Mouse (Mus musculus) testis, adult 2 months (tissue): ENCODE measurements around the gene 4930558K02Rik. TPM values are rescaled to one million over a fixed set of nuclear protein-coding genes. Genes with fewer than 3 reads are reported as not detected.

Experiments
- H3K27ac ChIP-seq: fragments of 200-500 bp; 2 replicates; pipeline ENCODE4 v1.5.1; 2012; ENCODE audit warnings: low read depth, low read length; ENCODE audit not compliant: control insufficient read depth, insufficient read depth
- H3K27me3 ChIP-seq: fragments of 200-500 bp; 2 replicates; pipeline ENCODE4 v1.6.1; 2012; ENCODE audit warnings: mild to moderate bottlenecking, low read length, moderate library complexity; ENCODE audit not compliant: control insufficient read depth, insufficient read depth
- H3K36me3 ChIP-seq: fragments of 200-500 bp; 2 replicates; pipeline ENCODE4 v1.6.1; 2012; ENCODE audit warnings: mild to moderate bottlenecking, low read length; ENCODE audit not compliant: control insufficient read depth, insufficient read depth
- H3K4me1 ChIP-seq: fragments of 200-500 bp; 2 replicates; pipeline ENCODE4 v1.6.1; 2012; ENCODE audit warnings: low read length; ENCODE audit not compliant: control insufficient read depth, insufficient read depth
- H3K4me3 ChIP-seq: fragments of 200-500 bp; 2 replicates; pipeline ENCODE4 v1.5.1; 2012; ENCODE audit warnings: low read depth, mild to moderate bottlenecking, low read length, moderate library complexity, mixed read lengths; ENCODE audit not compliant: control insufficient read depth
- CTCF ChIP-seq: fragments of 200-500 bp; IDR thresholded peaks from 2 replicates; pipeline ENCODE4 v1.5.1; 2012; ENCODE audit warnings: low read depth, mild to moderate bottlenecking, inconsistent platforms, low read length, moderate library complexity; ENCODE audit not compliant: control insufficient read depth, insufficient read depth, insufficient replicate concordance
- POLR2A ChIP-seq: fragments of 200-500 bp; IDR thresholded peaks from 2 replicates; pipeline ENCODE4 v1.6.1; 2012; ENCODE audit warnings: low read depth, mild to moderate bottlenecking, inconsistent platforms, low read length, moderate library complexity; ENCODE audit not compliant: control insufficient read depth
- polyA plus RNA-seq: library from polyadenylated mRNA; depleted of rRNA; stranded (reverse); fragments of >200 nt; gene quantifications from 2 replicates; pipeline ENCODE4 v1.2.3, GENCODE M21; 2012

Gene 4930558K02Rik
- polyA plus RNA-seq, 1 experiment, result 18.1 TPM

GRCm38 (mm10) chr1:161932286-161932685 lies 47.1 kb downstream of the 4930558K02Rik start:
- H3K4me1 ChIP-seq, result no peaks in the 10 kb centered on the region
- H3K27me3 ChIP-seq, result no peaks in the 10 kb centered on the region
- H3K36me3 ChIP-seq, result no peaks in the 10 kb centered on the region
- no peak overlapping the region for H3K4me3 ChIP-seq
- H3K27ac ChIP-seq, result no peak overlapping the region; the same call in 1 of the 2 replicates
- TF ChIP-seq POLR2A, result no peak
- TF ChIP-seq CTCF, result no peak

GRCm38 (mm10) chr1:161931817-161932216 lies 47.6 kb downstream of the 4930558K02Rik start:
- TF ChIP-seq CTCF (no peak), POLR2A (no peak)
- H3K27ac ChIP-seq, result 0 out of 2 replicates have a peak overlapping the region, but pooled peaks have one; percentile 19
- H3K4me1 ChIP-seq, result no peaks in the 10 kb centered on the region
- no peak overlapping the region for H3K4me3 ChIP-seq
- no peaks in the 10 kb centered on the region for H3K27me3 ChIP-seq
- no peaks in the 10 kb centered on the region for H3K36me3 ChIP-seq

- Histone ChIP-seq H3K27me3 (no peaks in the 10 kb centered on the region), H3K4me1 (no peaks in the 10 kb centered on the region), H3K4me3 (no peak overlapping the region), H3K27ac (no peak overlapping the region), H3K36me3 (no peaks in the 10 kb centered on the region)
- no peak for TF ChIP-seq POLR2A
- no peak for TF ChIP-seq CTCF
These were observed 48.1 kb downstream of the 4930558K02Rik start for GRCm38 (mm10) chr1:161931313-161931712.

- Histone ChIP-seq H3K36me3 (no peaks in the 10 kb centered on the region), H3K4me3 (no peak overlapping the region), H3K27ac (no peak overlapping the region), H3K4me1 (no peaks in the 10 kb centered on the region), H3K27me3 (no peaks in the 10 kb centered on the region)
- TF ChIP-seq CTCF (no peak), POLR2A (no peak)
These were observed 51.5 kb downstream of the 4930558K02Rik start for GRCm38 (mm10) chr1:161927976-161928375.

GRCm38 (mm10) chr1:161925281-161925805 lies 54.1 kb downstream of the 4930558K02Rik start:
- Histone ChIP-seq H3K27ac (no peak overlapping the region), H3K36me3 (no peaks in the 10 kb centered on the region), H3K27me3 (no peaks in the 10 kb centered on the region), H3K4me3 (no peak overlapping the region), H3K4me1 (no peaks in the 10 kb centered on the region)
- TF ChIP-seq POLR2A (no peak), CTCF (no peak)

- TF ChIP-seq POLR2A, result no peak
- TF ChIP-seq CTCF, result no peak
- H3K27me3 ChIP-seq, result no peaks in the 10 kb centered on the region
- no peak overlapping the region for H3K27ac ChIP-seq
- no peak overlapping the region for H3K4me3 ChIP-seq
- no peaks in the 10 kb centered on the region for H3K4me1 ChIP-seq
- H3K36me3 ChIP-seq, result no peaks in the 10 kb centered on the region
These were observed 55.1 kb downstream of the 4930558K02Rik start for GRCm38 (mm10) chr1:161924321-161924720.

- Histone ChIP-seq H3K27me3 (no peaks in the 10 kb centered on the region), H3K36me3 (no peaks in the 10 kb centered on the region), H3K27ac (no peak overlapping the region), H3K4me3 (no peak overlapping the region), H3K4me1 (no peaks in the 10 kb centered on the region)
- no peak for TF ChIP-seq POLR2A
- no peak for TF ChIP-seq CTCF
These were observed 57.5 kb downstream of the 4930558K02Rik start for GRCm38 (mm10) chr1:161921928-161922327.
